Mouse (Mus musculus) MEL-GATA-1-ER (cell line): ENCODE measurements around the gene Pou2f3.

ENCODE experiments used
- DNase-seq: peaks from one replicate; pipeline ENCODE4 v3.0.0-alpha.2; 2012; ENCODE audit warnings: low read depth; ENCODE audit errors: extremely low read depth

The Pou2f3 gene

GRCm38 (mm10) chr9:43084496-43085362 lies 125.4 kb downstream of the Pou2f3 start:
- DNase-seq, result no peak

GRCm38 (mm10) chr9:43083441-43084055 lies 126.6 kb downstream of the Pou2f3 start:
- DNase-seq, result no peak

- no peak for DNase-seq
Measured at GRCm38 (mm10) chr9:43078711-43079110, 131.5 kb downstream of the Pou2f3 start.

- no peak for DNase-seq
Measured at GRCm38 (mm10) chr9:43076163-43076562, 134.0 kb downstream of the Pou2f3 start.

- DNase-seq, result no peak
Measured at GRCm38 (mm10) chr9:43074611-43075010, 135.6 kb downstream of the Pou2f3 start.
